Mouse (Mus musculus) heart, adult 2 months (tissue): ENCODE data around the gene Chrnd.

Experiments used
- CTCF ChIP-seq: fragments of 200-600 bp; IDR thresholded peaks from 2 replicates; pipeline ENCODE4 v1.8.1; 2022; ENCODE audit warnings: antibody characterized with exemption, mild to moderate bottlenecking, moderate library complexity
- EP300 ChIP-seq: fragments of 200-500 bp; IDR thresholded peaks from 2 replicates; pipeline ENCODE4 v1.6.1; 2011; ENCODE audit warnings: low read depth, low read length, control low read depth; ENCODE audit not compliant: insufficient read depth
- POLR2A ChIP-seq: fragments of 200-500 bp; IDR thresholded peaks from 2 replicates; pipeline ENCODE4 v1.6.1; 2011; ENCODE audit warnings: mild to moderate bottlenecking, low read depth, low read length, control low read depth; ENCODE audit not compliant: insufficient read depth

DNA sequence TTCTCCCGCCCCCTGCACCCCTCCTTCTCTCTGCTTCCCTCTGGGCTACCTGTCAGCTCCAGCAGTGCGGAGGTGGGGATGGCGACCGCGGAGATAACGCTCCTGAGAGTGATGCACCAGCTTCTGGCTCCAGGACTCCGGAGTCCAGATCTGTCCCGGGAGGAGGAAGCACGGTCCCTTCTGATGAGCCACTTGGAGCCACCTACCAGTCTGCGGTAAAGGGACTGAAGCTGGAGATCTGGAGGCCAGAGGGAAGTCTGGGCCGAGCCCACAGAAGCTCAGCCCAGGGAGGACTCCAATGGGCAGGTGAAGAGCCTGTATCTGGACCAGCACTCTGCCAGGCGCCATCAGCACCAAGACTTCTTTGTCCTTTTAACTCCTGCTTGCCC, 34.2 kb upstream of the Chrnd start, which contains the start of gene Ecel1:
- no peak for TF ChIP-seq CTCF
- no peak for TF ChIP-seq EP300
- TF ChIP-seq POLR2A: no peak
